Mouse (Mus musculus): ENCODE results near the gene Mast4. TPM values are rescaled to one million over a fixed set of nuclear protein-coding genes. Genes with fewer than 3 reads are reported as not detected.
A peak's percentile ranks its signal among the peaks of the same experiment; 100 is the strongest.

Gene Mast4
- total and polyA plus RNA-seq, 3 experiments = 37.1 to 88.8 (median 66.8) TPM

DNA sequence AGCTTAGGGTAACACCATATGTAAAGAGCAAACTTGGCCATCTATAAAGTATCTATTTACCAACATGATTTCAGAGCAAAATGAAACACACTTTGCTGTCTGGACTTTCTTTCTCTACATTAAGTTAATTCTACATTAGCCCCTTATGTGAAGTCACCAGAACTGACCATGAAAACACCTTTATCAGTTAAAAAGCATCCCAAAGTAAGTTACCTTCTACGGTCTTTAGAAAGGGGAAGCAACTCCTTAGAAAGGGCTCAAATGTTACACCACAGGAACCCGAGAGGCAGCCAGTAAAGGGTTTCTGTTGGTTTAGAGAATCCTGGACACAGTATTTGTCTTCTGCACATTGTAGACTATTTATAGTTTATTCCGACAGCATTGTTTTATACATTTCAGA is 441.5 kb downstream of the Mast4 start:
- no peak for DNase-seq

DNA sequence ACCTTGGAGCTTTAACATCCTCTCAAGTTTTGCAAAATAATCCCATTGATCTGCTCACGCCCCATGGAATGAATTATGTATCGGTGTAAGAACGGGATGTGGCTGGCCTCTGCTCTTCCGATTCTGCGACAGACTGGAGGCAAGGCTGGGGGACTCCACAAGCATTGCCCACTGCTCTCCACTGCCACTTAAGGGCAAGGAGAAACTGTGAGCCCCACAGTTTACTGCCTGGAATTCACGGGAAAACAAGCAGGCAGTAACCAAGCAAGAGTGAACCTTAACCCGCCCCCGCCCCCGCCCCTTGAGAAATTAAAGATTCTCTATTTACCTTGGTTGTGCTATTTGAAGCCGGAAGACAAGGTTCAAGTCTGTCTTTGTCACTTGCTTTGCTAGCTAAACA is 444.3 kb downstream of the Mast4 start:
- DNase-seq = no peak

DNA sequence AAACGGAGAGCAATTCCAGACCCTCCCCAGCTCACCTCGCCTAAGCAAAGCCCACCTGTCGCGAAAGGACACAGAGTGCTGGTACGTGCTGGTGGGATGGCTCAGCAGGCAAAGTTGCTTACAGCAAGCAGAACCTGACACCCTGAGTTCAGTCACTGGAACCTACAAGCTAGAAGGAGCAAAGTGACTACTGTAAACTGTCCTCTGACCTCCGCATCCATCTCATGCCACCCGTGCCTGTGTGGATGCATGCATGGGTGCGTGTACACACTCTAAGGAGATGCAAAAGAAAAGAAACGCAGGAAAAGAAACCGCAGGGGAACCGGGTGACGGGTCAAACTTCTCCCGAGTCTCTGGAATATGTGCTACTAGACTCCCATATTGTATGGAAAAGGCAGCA is 444.8 kb downstream of the Mast4 start:
- DNase-seq = no peak

DNA sequence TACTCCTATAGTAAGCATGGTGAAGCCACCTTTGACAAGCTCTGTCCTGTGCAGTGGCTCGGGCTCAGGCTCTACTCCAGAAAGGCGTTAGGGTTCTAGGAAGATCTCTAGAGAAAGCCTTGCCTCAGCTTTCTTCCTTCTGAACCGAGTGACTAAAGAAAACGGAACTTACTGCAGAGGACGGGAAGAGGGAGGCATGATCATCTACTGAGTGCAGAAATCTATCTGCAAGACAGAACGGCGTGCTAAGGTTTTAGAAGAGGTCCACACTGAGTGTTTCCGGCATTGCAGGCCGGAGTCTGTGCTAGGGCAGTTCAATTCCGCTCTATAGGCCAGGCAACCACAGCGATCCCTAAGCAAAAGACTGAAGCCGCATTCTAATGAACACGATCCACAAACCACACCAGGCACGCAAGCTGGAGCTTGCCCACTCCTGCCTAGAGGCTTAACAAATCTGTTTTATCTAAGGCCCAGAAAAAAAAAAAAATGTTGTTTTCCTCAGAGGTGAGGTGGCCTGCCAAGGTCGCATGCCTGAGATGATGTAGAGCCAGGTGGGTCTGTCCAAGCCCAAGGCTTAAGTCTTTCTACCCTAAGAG is 445.3 kb downstream of the Mast4 start:
- DNase-seq = no peak

DNA sequence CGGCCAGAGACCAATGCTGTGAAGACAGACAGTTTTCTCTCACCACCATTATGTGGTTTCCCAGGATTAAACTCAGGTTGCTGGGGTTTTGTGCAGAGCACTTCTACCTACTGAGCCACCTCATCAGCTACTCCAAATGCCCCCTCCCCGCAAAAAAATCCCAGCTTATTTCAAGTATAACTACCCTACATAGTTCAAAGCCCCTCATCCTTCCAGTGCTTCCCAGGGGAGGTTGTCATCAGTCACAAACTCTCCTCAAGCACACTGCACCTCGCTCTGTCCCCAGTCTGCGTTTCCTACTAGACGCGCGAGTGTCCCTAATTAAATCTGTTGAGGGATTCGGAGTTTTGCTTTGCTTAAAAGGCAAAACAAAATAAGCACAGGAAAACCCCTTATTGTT is 446.1 kb downstream of the Mast4 start:
- DNase-seq = no peak

DNA sequence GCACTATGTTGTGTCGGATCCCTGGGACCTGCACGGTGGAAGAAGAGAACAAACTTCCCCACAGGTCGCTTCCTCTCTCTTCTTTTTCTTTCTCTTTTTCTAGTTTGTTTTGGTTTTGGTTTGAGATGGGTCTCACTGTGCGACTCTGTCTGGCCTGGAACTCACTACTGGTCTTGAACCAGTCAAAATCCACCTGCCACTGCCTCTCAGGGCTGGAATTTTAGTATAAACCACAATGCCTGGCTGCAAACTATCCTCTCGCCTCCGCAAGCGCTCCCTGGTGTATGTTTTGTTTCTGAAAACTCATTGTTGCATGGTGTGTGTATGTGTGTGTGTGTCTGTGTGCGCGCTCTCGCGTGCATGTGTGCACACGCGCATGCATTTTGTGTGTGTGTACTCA is 446.8 kb downstream of the Mast4 start:
- no peak for DNase-seq

DNA sequence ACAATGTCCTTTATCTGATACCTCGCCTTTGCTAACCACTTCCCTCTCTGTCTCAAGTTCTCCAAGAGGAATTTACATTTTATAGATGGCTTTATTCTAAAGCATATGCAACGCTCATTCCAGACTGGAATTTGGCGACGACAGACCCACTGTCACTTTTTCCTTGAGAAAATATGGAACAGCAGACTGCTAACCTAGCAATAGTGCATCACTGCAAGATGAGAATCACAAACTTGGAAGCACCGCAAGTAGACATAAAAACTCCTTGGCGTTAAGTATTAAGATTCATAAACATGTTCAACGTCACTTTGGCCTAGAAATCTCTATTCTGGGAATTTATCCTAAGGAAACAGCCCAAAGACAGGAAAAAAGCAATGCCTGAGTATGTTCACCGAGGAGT is 447.5 kb downstream of the Mast4 start:
- no peak for DNase-seq

DNA sequence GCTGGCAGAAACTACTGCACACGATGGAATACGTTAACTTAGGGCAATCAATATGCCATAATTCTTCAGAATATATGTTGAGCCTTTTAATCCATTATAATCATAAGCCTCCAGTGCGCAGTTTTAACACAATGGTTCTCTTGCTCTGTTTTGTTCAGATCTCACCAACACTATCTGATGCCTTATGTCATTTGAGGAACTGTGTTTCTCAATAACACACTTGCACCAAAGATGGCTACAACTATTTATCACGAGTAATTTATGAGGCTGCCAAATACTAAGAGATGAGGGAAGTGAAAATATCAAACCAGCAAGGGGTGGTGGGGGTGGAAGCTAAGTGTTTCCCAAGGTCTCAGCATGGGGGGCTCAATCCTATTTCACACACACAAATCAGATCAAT is 448.1 kb downstream of the Mast4 start:
- DNase-seq = no peak

DNA sequence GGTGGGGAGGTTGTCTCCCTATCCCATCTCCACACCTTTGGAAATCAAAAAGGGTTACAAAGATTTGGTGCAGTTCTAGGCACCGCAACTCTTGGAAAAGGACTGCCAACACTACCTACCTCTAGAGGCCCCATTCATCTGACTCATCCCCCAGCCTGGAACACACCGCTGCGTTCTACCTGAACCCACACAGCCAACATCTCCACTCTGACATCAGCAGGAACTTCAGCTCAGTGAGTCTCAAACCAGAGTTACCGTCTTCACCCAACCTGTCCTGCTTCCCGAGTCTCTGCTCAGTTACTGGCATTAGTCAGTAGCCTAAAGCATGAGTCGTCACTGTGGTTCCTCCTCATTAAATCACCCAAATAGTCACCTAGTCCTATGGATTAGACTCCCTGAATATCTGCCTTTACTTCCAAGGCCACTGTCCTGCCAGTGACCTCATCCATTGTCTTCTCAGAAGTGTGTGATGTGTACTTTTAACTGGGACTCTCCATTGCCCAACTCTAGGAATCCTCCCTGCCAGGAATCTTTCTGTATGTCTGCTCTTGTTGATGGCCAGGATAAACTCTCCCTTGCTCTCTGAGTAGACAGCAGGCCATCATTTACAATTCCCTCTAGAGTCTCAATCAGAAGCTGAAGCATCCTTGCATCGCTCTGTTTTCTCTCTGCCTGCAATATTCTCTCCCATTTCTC is 453.8 kb downstream of the Mast4 start:
- DNase-seq = no peak

DNA sequence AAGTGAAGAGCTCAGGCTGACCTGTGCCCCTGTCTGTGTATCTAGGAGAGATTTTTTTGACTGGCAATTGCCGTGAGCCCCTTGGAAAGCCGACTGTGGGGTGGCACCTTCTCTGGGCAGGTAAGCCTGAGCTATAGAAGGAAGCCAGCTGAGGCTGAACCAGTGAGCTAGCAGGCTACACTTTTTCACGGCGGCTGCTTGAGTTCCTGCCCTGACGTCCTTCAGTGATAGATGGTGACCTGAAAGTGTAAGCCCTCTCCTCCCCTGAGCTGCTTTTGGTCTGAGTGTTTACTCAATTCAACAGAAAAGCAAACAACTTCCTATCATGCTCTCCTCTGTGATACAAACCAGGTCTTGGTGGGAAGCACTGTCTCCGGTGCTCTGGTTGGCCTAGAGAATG is 455.7 kb downstream of the Mast4 start:
- DNase-seq = no peak

DNA sequence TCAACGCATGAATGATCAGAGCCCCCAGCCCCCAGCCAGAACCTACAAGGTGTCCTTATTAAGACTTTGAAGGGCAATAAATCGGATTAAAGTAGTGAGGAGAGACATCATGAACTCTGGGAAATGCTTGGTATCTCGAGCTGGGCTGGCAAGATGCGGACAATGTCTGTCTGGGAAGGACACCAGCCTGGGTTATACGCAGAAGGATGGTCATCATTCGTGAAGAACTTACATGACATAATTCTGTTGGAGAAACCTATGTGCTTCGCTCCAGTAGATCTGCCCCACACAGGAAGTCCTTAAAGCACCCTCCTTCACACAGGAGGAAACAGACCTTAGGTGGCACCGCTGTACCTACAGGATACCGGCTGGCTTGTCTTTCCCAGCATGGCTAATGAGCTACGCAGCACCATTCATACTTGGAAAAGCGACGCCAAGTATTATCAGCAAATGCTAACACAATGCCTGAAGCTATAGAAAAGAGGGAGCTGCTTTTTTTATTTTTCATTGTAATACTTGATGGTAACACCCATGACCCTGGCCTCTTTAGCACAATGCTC is 456.5 kb downstream of the Mast4 start:
- DNase-seq = no peak

DNA sequence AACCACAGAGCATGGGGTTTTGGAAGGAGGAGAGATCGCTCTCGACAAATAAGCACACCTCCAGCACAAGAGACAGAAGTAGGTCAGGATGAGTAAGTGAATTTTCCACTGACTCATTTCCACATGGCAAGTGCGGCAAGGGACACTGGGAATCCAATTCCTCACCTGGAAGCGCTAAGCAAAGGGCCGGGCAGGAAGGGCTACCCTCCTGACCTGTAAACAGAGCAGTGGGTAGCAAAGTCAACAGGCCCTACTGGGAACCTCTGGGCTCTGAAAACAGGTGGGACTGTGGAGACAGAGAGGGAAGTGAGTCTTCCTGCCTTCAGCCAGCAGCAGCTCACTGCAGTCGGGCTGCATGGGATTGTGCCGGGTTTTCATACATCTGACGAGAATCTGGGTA is 457.1 kb downstream of the Mast4 start:
- DNase-seq = peak; percentile 81

DNA sequence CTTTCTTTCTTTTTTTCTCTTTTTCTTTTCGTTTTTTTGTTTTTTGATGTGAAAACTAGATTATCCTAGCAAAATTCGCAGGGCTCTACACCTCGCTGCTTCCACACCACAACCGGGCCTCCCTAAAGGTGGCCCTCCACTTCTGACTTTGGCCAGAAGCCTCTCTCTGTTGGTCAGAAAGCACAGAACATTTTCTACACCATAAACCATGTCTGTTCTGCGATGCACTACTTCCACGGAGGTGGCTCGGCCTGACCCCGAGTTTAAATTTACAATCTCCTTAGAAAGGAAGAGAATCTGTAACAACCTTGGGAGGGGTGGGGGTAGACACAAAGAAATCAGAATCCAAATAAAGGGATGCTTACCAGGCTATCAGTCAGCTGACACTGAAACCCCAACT is 458.8 kb downstream of the Mast4 start:
- no peak for DNase-seq

DNA sequence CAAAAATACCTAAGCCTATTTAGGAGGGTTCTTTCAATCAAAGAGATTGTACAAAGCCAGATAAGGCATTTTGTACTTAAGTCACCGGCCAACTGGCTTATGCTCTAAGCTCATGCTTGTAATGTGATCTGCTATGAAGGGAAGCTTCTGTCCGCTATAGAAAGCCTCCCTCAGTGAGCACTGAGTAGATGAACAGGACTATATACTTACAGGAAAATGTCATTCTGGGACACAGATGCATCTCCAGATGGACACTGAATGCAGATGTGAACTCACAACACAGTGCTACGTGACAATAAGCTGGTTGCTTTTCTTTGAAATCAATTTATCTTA is 459.2 kb downstream of the Mast4 start:
- no peak for DNase-seq

DNA sequence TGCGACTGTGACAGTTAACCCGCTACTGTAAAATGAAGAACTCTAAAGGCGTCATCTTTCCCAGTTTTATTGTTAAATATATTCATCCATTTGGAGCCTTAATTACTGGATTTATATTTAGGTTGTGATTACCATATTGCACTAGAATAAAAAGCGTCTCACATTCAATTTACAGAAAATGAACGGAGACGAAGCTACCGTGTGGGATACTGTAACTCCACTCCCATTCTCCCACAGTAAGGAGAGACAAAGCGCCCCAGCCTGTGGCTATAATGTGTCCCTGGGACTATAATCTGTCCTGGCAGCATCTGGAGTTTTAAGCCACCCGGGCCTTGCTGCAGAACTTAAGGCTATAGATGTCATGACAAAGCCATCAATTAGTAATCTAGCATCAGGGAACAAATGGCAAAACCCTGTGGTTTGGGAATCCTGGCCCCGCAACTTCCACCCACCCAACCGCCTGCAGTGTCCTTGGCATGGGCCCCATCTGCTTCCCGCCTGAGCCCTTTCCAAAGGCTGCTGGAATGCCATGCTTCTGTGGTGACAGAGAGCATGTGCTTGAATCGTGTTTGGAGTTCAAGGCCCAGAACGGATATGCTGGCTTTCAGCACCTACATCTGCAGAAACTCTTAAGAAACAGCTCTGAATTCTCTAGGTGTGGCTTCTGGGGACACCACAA is 459.7 kb downstream of the Mast4 start:
- DNase-seq = peak; percentile 68

DNA sequence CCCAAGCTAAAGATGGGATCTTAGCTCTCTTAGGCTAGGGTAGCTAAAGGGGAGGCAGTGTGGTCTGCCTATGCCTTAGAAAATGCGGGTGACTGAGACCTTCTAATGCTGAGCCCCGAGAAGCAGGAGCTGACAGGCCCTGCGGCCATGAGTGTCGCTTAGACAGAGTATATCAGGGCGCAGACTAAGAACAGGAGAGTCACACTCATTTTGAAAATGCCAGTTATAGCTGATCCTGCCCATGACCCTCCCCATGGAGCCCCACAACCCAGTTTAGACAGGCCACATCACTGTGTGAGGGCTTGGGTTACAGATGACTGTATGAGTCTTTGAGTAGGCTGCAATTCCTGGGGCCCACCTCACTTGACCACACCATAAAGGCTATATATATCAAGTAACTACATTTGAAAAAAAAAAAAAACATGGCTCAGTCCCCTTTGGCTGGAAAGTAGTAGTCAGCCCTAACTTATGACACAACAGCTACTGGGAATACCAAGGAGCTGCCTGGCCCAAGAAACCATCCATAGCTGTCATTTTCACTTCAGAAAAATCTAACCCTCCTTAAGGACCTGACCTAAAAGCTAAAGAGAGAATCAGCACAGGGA is 460.8 kb downstream of the Mast4 start:
- no peak for DNase-seq

DNA sequence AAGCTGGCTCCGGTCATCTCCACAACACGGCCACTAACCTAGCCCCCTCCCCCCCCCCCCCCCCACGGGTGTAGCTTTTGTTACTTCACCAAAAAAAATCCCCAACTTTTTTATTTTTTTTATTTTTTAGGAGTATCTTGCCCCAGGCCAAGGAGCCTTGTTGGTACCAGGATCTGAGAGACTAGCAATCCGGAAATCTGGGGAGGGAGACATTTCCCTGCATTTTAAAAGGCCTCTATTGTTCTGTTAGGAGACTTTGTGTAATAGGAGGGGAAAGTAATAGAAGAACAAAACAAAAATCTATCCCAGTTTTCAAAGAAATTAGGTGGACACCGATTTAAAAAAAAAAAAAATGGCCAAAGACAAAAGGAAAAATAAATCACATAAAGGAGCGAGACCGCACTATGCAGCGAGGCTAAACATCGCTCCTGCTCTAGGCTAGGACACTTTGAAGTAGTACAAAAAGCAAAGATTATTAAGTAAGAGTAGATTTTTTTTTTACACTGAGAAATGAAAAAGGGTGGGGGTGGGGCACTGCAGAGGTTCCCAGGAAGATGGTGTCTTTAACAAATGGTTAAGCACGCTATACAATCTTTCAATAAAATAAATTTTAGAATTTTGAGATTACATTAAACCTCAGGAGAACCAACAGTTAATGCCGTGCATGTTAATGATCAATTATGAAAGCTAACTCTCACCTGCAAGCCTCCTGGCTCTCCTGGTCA is 462.8 kb downstream of the Mast4 start:
- DNase-seq = no peak

DNA sequence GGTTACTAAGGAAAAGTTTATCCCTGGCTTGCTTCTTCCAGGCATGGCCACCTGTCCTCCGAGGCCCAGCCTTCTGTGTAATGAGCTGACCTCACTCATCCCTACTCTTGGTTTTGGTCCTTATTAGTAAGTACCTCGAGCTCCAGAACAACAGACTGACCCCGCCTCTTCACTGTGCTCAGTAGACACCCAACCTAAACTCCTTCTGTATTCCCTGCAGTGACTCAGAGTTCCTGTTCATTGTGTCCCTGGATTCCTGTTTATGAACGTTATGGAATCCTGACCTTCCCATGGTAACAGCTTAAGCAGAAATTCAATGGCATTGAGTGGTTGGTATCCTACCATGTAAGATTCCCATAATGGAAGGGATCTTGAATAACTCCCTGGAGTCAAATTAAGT is 464.8 kb downstream of the Mast4 start:
- DNase-seq = no peak

DNA sequence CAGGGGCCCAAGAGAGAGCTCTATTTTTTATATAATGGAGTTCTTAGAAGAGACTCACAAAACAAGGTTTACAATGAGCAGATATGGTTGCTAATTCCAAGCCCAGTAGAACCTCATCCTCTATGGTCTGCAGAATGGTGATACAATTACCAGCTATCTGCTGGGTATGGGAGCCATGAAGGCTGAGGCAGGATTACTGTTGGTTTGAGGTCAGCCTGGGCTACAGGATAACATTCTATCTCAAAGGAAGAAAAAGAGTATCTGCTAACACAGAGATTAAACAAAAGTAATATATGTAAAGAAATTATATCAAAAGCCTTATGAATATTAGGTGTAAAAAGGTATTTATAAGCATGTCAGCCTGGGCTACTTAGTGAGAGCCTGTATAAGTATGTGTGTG is 467.5 kb downstream of the Mast4 start:
- DNase-seq = no peak

DNA sequence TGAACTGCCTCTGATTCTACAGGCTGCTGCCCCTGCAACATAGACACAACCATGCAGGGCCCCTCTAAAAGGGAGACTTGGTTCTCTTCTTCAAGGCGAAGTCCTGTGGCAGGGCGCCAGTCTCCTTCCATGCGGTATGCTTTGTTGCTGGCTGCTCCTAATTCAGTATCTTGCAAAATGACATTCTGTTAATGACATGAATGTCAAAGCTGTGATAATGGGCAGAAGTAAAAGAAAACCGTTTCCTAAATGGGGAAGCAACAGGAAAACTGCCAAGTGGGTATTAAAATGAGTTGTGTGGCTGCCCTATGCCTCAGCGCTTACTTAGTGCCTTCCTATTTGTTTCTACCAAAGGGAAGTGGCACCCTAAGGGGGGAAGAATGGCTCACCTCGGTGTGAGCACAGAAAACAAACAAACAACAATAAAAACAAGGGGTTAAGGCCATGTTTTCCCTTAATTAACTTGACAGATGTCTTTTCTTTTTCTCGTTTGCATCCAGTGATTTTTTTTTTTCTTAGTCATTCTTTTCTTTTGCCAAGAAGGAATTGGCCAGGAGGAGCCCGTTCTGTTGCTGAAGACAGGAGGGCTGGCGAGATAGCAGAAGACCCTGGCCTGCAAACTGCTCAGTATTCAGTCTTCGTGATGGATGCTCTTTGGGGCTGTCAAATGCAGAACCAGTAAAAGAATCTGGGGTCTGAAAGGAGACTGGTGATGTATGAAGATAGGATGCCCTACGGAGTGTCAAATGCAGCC is 468.1 kb downstream of the Mast4 start:
- DNase-seq = no peak

DNA sequence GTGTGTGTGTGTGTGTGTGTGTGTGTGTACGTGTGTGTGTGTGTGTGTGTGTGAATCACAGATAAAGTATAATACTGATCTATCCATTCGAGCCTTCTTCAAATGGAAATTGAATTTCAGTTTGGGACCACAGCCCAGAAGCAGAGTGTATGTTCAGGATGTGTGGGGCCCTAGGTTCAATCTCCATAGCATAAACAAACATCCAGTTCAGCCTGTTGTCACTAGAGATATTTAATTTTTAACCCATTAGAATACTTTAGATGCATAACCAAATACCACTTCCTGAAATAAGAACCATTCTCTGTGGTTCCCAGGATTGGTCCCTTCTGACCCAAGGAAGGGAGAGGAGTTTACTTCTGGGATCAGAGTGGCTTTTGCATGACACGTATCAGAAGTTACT is 468.8 kb downstream of the Mast4 start:
- DNase-seq = no peak

DNA sequence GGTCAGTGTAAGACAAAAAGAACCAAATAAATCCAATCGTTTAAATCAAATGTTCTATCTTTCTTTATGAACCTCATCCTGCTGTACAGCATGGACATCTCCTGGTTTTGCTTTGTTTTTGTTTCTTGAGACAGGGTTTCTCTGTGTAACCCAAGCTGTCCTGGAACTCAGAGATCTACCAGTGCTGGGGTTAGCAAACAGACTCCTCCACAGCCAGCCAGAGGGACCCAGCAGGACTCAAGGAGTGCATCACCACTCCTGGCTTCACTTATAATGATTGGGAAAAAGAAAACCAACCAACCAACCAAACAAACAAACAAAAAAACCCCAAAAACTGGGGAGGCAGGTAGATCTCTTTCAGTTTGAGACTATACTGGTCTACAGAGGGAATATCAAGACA is 469.5 kb downstream of the Mast4 start:
- DNase-seq = no peak

Measured in adrenal gland, adult 2 months (tissue).